Mouse (Mus musculus) lung, adult 2 months (tissue): ENCODE results near the gene Prkce.

Source experiments
- CTCF ChIP-seq: fragments of 200-500 bp; IDR thresholded peaks from 2 replicates; pipeline ENCODE4 v1.5.1; 2011; ENCODE audit warnings: mild to moderate bottlenecking, low read length, control low read depth; ENCODE audit not compliant: insufficient read depth
- POLR2A ChIP-seq: fragments of 200-500 bp; IDR thresholded peaks from 2 replicates; pipeline ENCODE4 v1.6.1; 2011; ENCODE audit warnings: low read depth, mild to moderate bottlenecking, control low read depth, low read length, borderline replicate concordance; ENCODE audit errors: extremely low read depth

DNA sequence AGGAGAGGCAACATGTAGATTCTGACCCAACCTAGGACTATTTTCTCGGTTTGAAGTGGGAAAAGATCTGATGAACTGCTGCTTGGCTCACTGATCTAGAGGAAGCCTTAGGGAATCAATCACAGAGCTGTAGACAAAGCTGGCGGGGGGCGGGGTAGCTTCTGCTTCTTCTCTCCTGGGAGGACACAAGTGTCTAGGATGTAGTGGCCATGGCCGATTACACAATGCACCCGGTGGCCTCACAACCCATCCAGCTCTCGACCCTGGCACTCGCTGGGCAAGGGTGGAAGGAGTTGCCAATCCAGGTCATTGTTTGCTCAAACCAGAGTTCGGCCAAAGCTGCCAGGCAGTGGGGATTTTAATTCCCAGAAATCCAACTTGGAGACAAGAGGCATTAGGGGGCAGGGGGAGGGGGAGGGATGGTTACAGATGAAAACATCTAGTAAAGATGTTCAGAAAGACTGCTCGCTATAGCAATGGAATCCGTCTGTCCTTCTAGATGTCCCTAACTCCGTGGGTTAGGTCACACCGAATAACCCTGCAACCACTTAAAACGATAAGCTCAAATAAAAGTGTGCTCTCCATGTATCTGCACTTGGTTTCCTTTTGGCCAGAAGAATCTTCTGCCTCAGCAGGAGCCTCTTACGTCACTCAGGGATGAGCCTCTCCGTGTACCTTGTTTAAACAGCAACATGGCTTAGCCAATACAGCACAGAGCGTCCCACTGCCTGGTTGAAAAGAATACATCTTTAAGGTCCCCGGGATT is 365.4 kb downstream of the Prkce start:
- no peak for TF ChIP-seq CTCF
- no peak for TF ChIP-seq POLR2A
